Mouse (Mus musculus): ENCODE measurements around the gene Tnni3. TPM values are rescaled to one million over a fixed set of nuclear protein-coding genes. Genes with fewer than 3 reads are reported as not detected.

Gene Tnni3
- polyA plus RNA-seq, 1 experiment from 2014 or later: 2.9 TPM

DNA sequence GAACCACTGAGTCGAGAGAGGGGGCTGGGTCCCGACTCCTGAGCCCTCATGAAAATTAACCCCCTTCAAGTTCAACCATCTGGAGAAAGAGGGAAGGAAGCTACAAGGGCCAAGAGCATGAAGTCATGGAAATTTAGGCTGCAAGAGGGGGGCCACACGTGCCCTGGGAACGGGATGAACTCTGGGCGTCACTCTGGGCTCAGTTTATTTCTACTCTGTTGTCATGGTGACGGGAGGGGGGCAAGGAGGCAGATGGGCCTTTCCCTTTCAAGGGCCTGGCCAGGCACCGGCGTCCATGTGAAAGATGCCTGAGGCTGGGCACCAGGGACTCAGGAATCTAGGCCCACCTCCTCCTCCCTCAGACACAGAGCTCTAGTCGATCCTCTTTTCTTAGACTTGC lies 25.8 kb downstream of the Tnni3 start:
- 17% methylated on average over 9 of the region's 9 CpGs for WGBS
- ATAC-seq (ENCODE audit: insufficient number of reproducible peaks, insufficient read depth, low FRiP score, low read depth): peak; percentile 20; the same call in 1 of the 2 replicates

DNA sequence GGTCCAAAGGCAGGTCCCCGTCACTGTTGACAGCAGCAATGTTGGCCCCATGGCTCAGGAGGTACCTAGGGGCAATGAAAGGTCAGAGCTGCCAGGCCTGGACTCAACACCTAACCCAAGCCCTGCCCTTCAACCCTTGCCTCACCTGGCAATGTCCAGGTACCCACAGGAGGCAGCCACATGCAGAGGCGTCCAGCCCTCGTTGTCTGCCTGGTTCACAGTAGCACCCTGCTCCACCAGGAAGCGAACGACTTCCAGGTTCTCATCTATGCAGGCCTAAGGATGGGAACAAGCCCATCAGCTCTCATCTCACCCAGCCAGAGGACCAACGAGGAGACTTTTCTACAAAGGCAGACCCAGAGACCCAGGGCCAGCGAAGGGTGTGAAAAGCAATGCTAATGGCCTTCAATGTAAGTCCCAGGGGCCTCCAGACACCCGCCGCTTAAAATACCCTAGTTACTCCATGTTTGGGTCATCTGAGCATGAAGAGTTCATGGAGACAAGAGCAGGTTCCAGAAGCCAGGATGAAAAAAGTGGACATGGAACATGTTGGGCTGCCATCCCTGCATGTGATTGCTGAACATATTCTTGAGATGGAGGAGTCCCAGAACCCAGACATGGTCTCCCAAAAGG lies 26.6 kb downstream of the Tnni3 start:
- Histone ChIP-seq H3K4me2 (replicated peaks; ENCODE audit: low read depth, low read length) (peak overlapping the region; percentile 61; the same call in 1 of the 2 replicates), H3K27ac (ENCODE audit: low read length) (no peak overlapping the region), H3K36me3 (ENCODE audit: control insufficient read depth, insufficient read depth, low read length) (peaks cover 22% of the 10 kb centered on the region), H3K9me3 (ENCODE audit: control insufficient read depth, low read depth, low read length) (no peaks in the 10 kb centered on the region), H3K4me1 (ENCODE audit: control insufficient read depth, insufficient read depth, low read length) (peaks cover 34% of the 10 kb centered on the region), H3K9ac (replicated peaks; ENCODE audit: low read depth, low read length) (no peak overlapping the region), H3K4me3 (ENCODE audit: low read depth, low read length) (no peak overlapping the region), H3K27me3 (ENCODE audit: control insufficient read depth, insufficient read depth, low read length) (no peaks in the 10 kb centered on the region)
- no peak for ATAC-seq (ENCODE audit: insufficient number of reproducible peaks, insufficient read depth, low FRiP score, low read depth)
- 94% methylated on average over 9 of the region's 9 CpGs for WGBS

More for the DNA sequence above, 25.8 kb downstream of the Tnni3 start:
- no peaks in the 10 kb centered on the region for H3K27me3 ChIP-seq (ENCODE audit: control insufficient read depth, insufficient read depth, low read length)
- peak overlapping the region; percentile 63 for H3K27ac ChIP-seq (ENCODE audit: low read length)
- H3K9me3 ChIP-seq (ENCODE audit: control insufficient read depth, low read depth, low read length): no peaks in the 10 kb centered on the region
- no peak overlapping the region; the same call in 1 of the 2 replicates for H3K4me3 ChIP-seq (ENCODE audit: low read depth, low read length)
- H3K9ac ChIP-seq (replicated peaks; ENCODE audit: low read depth, low read length): 0 out of 2 replicates have a peak overlapping the region, but pooled peaks have one; percentile 10
- peak overlapping the region; percentile 61 for H3K4me2 ChIP-seq (replicated peaks; ENCODE audit: low read depth, low read length)
- H3K4me1 ChIP-seq (ENCODE audit: control insufficient read depth, insufficient read depth, low read length): peaks cover 26% of the 10 kb centered on the region
- H3K36me3 ChIP-seq (ENCODE audit: control insufficient read depth, insufficient read depth, low read length): peaks cover 16% of the 10 kb centered on the region

DNA sequence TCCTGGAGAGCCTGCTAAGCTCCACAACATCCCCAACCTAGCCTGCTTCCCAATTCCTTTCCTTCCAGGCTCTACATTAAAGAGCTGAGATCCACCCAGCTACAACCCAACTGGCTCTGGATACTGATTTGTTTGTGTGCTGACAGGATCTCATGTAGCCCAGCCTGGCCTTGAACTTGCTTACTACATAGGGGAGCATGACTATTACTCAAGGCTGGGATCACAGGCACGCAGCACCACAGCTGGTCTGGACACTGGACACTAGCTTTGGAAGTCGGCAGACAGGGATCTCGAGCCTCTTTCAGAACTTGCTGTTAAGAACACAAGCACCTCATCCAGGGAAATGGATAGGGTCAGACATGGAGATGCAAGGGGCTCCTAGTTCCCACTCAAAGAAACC lies 27.6 kb downstream of the Tnni3 start:
- Histone ChIP-seq H3K9ac (replicated peaks; ENCODE audit: low read depth, low read length) (no peak overlapping the region), H3K4me1 (ENCODE audit: control insufficient read depth, insufficient read depth, low read length) (peaks cover 38% of the 10 kb centered on the region), H3K4me3 (ENCODE audit: low read depth, low read length) (no peak overlapping the region), H3K36me3 (ENCODE audit: control insufficient read depth, insufficient read depth, low read length) (peaks cover 22% of the 10 kb centered on the region), H3K27me3 (ENCODE audit: control insufficient read depth, insufficient read depth, low read length) (no peaks in the 10 kb centered on the region), H3K27ac (ENCODE audit: low read length) (no peak overlapping the region), H3K4me2 (replicated peaks; ENCODE audit: low read depth, low read length) (no peak overlapping the region), H3K9me3 (ENCODE audit: control insufficient read depth, low read depth, low read length) (no peaks in the 10 kb centered on the region)
- WGBS: 97% methylated on average over 3 of the region's 3 CpGs
- ATAC-seq (ENCODE audit: insufficient number of reproducible peaks, insufficient read depth, low FRiP score, low read depth): no peak

DNA sequence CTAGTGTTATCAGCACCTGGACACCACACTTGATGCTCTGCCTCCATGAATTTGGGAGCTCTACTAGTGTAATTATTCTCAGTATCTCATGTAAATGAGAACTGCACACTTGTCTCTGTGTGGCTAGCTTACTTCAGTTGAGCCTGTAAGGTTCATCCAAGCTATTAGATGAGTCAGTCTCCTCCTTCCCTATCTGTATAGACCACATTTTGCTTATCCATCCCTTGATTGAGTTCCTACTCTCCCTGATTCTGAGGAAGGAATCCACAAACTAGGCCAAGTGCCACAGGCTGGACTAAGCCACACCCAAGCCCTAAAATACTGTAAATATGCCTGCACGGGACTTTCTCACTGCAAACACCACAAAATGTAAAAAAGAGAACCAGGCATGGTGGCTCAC lies 30.0 kb downstream of the Tnni3 start:
- no peak for ATAC-seq (ENCODE audit: insufficient number of reproducible peaks, insufficient read depth, low FRiP score, low read depth)
- Histone ChIP-seq H3K4me1 (ENCODE audit: control insufficient read depth, insufficient read depth, low read length) (peaks cover 24% of the 10 kb centered on the region), H3K4me3 (ENCODE audit: low read depth, low read length) (no peak overlapping the region), H3K9ac (replicated peaks; ENCODE audit: low read depth, low read length) (no peak overlapping the region), H3K4me2 (replicated peaks; ENCODE audit: low read depth, low read length) (no peak overlapping the region), H3K9me3 (ENCODE audit: control insufficient read depth, low read depth, low read length) (no peaks in the 10 kb centered on the region), H3K27ac (ENCODE audit: low read length) (no peak overlapping the region), H3K36me3 (ENCODE audit: control insufficient read depth, insufficient read depth, low read length) (peaks cover 34% of the 10 kb centered on the region), H3K27me3 (ENCODE audit: control insufficient read depth, insufficient read depth, low read length) (no peaks in the 10 kb centered on the region)
- 61% methylated on average over 1 of the region's 1 CpGs for WGBS

DNA sequence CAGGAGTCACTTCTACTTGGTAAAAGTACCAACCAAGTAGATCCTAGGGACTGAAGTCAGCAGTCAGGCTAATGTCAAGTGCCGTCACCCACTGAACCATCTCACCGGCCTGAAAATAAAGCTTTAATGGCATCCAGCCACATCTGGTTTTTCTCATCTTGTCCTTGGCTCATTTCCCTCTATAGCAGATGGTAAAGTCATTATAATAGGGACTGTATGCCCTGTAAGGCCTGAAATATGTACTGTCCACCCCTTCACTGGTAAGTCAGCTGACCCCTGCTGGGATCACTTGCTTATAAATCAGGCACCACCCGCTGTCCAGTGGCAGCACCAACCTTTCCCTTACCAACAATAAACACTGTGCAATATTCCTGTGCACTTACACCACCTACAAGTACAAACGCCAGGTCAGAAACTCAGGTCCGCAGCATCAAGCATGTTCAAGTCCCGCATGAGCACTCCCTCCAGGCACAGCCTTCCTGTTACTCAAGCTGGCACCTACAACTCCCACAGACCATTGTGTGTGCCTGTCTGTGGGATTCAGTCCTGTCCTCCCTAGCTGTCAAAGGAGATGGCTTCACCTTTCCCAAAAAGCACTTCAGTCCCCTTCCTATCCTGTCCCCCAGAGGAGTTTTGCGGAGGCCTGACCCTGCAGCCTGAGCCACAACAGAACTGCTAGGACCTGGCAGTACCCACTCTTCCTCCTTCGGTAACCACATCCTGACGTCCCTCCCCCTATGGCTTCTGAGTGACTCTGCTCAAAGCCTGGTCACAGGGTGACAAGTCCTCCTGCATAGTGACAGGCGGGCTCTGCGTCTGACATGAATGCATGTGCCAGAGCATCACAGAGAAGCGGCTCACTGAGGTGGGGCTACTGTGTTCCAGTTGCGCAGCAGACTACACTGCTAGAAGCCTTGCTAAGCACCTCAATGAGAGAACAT lies 31.5 kb downstream of the Tnni3 start:
- Histone ChIP-seq H3K27ac (ENCODE audit: low read length) (peak overlapping the region; percentile 48; the same call in 1 of the 2 replicates), H3K9me3 (ENCODE audit: control insufficient read depth, low read depth, low read length) (no peaks in the 10 kb centered on the region), H3K9ac (replicated peaks; ENCODE audit: low read depth, low read length) (no peak overlapping the region), H3K4me1 (ENCODE audit: control insufficient read depth, insufficient read depth, low read length) (peaks cover 12% of the 10 kb centered on the region), H3K4me3 (ENCODE audit: low read depth, low read length) (no peak overlapping the region), H3K27me3 (ENCODE audit: control insufficient read depth, insufficient read depth, low read length) (no peaks in the 10 kb centered on the region), H3K36me3 (ENCODE audit: control insufficient read depth, insufficient read depth, low read length) (peaks cover 38% of the 10 kb centered on the region), H3K4me2 (replicated peaks; ENCODE audit: low read depth, low read length) (no peak overlapping the region)
- WGBS: 78% methylated on average over 13 of the region's 13 CpGs
- no peak for ATAC-seq (ENCODE audit: insufficient number of reproducible peaks, insufficient read depth, low FRiP score, low read depth)

DNA sequence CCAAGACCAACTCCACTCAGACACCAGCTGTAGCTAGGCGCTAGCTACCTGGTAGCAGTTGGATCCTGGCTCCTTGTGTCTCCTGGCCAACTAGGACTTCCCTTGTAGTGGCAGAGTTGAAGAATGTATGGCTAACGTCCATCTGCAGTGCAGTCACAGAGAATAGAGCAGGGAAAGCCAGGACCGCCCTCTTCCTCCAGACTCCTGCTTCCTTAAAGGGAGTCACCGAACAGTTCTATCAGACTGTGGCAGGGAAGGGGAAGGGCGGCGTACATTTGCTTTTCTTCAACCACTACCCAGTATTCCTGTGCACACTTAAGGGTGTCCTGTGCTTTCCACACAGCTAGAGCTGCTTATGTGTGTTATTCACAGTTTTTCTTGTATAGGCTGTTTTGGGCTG lies 32.7 kb downstream of the Tnni3 start:
- H3K4me1 ChIP-seq (ENCODE audit: control insufficient read depth, insufficient read depth, low read length): peaks cover 12% of the 10 kb centered on the region
- H3K27ac ChIP-seq (ENCODE audit: low read length): no peak overlapping the region
- 70% methylated on average over 6 of the region's 6 CpGs for WGBS
- no peaks in the 10 kb centered on the region for H3K27me3 ChIP-seq (ENCODE audit: control insufficient read depth, insufficient read depth, low read length)
- no peak overlapping the region for H3K4me2 ChIP-seq (replicated peaks; ENCODE audit: low read depth, low read length)
- no peak for ATAC-seq (ENCODE audit: insufficient number of reproducible peaks, insufficient read depth, low FRiP score, low read depth)
- H3K4me3 ChIP-seq (ENCODE audit: low read depth, low read length): no peak overlapping the region
- H3K9me3 ChIP-seq (ENCODE audit: control insufficient read depth, low read depth, low read length): no peaks in the 10 kb centered on the region
- H3K9ac ChIP-seq (replicated peaks; ENCODE audit: low read depth, low read length): no peak overlapping the region
- peaks cover 31% of the 10 kb centered on the region for H3K36me3 ChIP-seq (ENCODE audit: control insufficient read depth, insufficient read depth, low read length)

DNA sequence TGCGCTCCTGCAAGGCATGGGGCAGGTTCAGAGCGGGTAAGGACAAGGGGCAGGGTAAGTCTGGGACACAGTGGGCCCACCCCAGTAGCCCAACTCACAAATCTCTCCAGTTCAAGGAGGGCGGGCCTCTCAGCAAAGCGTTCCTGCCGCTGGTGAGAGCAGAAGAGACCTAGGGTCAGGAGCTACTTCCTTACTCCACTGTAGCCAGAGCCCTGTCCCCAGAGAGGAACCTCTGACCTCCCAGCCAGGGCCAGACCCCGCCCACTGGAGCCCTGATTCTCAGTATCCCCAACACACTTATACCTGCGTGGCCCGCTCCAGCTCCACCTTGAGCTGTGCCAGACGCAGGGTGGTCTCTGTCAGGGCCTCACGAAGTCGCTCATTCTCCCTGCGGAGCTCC lies 41.7 kb downstream of the Tnni3 start:
- no peak overlapping the region for H3K4me2 ChIP-seq (replicated peaks; ENCODE audit: low read depth, low read length)
- H3K27ac ChIP-seq (ENCODE audit: low read length): no peak overlapping the region
- no peaks in the 10 kb centered on the region for H3K27me3 ChIP-seq (ENCODE audit: control insufficient read depth, insufficient read depth, low read length)
- ATAC-seq (ENCODE audit: insufficient number of reproducible peaks, insufficient read depth, low FRiP score, low read depth): no peak
- H3K4me3 ChIP-seq (ENCODE audit: low read depth, low read length): no peak overlapping the region
- peaks cover 44% of the 10 kb centered on the region for H3K36me3 ChIP-seq (ENCODE audit: control insufficient read depth, insufficient read depth, low read length)
- 89% methylated on average over 12 of the region's 12 CpGs for WGBS
- H3K9me3 ChIP-seq (ENCODE audit: control insufficient read depth, low read depth, low read length): no peaks in the 10 kb centered on the region
- H3K4me1 ChIP-seq (ENCODE audit: control insufficient read depth, insufficient read depth, low read length): peaks cover 12% of the 10 kb centered on the region; the same call in 1 of the 2 replicates
- H3K9ac ChIP-seq (replicated peaks; ENCODE audit: low read depth, low read length): no peak overlapping the region

DNA sequence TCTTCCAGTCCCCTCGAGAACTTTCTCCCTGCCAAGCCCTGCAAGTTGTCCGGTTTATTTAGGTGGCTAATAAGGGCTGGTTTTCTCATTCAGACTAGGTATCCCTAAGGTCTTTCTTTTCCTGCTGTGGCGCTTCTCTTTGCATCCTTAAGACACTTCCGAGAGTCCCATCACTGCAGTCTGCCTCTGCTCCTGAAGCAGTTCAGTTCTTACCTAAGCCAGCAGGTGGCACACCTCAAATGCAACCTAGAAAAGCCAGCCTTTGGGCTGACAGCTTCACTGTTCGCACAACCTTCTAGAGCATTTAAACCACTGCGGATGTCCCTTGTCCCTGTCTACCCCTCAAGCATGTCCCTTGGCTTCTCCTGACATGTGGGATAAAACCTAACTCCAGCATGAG lies 44.4 kb downstream of the Tnni3 start:
- ATAC-seq (ENCODE audit: insufficient number of reproducible peaks, insufficient read depth, low FRiP score, low read depth): no peak
- Histone ChIP-seq H3K36me3 (ENCODE audit: control insufficient read depth, insufficient read depth, low read length) (peaks cover 35% of the 10 kb centered on the region), H3K9me3 (ENCODE audit: control insufficient read depth, low read depth, low read length) (no peaks in the 10 kb centered on the region), H3K9ac (replicated peaks; ENCODE audit: low read depth, low read length) (no peak overlapping the region), H3K27me3 (ENCODE audit: control insufficient read depth, insufficient read depth, low read length) (no peaks in the 10 kb centered on the region), H3K4me3 (ENCODE audit: low read depth, low read length) (no peak overlapping the region), H3K27ac (ENCODE audit: low read length) (peak overlapping the region; percentile 33; the same call in 1 of the 2 replicates), H3K4me2 (replicated peaks; ENCODE audit: low read depth, low read length) (0 out of 2 replicates have a peak overlapping the region, but pooled peaks have one; percentile 75), H3K4me1 (ENCODE audit: control insufficient read depth, insufficient read depth, low read length) (peaks cover 12% of the 10 kb centered on the region; the same call in 1 of the 2 replicates)
- 25% methylated on average over 6 of the region's 6 CpGs for WGBS
